Mouse (Mus musculus) kidney, postnatal 4 days (tissue): Measurements from ENCODE around the gene Slc43a3.
A peak's percentile ranks its signal among the peaks of the same experiment; 100 is the strongest.

Source experiments
- DNase-seq, 2 experiments: peaks; one replicate each; pipeline ENCODE4 v3.0.0; 2021; ENCODE audit warnings: mixed read lengths in 2 of 2

Slc43a3 gene

DNA sequence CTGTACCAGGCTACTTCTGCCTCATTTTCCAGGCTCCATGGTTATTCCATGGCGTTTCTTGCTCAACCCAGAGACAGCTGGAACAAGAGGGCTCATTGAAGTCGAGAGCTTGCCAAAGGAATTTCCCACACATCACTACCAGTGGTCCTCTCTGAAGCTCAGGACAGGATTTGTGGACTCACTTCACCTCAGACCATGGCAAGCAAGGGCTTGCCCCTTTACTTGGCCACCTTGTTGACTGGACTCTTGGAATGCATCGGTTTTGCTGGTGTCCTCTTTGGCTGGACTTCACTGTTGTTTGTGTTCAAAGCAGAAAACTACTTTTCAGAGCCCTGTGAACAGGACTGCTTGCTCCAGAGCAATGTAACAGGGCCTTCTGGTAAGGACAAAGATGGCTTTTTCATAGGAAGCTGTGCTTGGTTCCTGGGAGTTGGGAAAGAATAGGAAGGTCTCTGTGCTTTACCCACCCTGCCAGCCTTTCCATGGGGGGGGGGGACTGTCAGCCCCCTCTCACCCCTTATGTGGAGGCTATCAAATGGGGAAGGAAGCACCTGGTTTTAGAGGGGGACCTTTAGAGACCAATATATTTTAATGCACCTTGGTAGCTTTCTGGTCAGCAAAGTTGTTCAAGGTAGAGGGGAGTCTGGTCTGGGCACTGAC is 1.2 kb downstream of the Slc43a3 start:
- DNase-seq, result peak in 1 of 2 experiments; percentile 14

DNA sequence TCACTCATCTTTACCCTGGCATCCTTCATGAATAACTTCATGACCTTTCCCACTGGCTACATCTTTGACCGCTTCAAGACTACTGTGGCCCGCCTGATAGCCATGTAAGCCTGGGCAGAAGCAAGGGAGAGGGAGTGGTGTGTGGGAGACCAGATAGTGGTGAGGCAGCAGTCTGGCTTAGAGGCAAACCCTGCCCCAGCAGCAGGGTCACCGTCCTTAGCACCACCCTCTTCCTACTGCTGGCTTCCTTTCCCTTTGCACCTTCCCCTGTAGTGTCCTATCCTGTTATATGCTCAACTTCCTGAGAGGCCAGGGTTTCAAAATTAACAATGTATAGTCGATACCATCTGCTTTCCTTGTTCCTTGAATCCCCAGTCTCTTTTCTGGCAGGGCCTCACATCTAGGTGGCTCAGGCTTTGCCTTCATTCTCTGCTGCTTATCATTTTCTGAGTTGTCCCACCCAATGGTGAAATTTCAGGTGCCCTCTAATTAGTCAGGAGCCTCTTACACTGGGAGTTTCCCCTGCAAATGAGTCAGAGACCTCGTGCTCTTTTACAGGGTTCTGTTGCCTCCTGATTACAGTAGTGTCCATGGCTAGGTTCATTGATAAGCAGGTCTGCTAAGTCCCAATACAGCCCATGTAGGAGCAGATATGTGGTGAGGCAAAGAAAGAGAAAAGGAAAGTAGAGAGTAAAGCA is 2.0 kb downstream of the Slc43a3 start:
- DNase-seq, result peak; percentile 9 to 26

GRCm38 (mm10) chr2:84939306-84939705 is 2.9 kb downstream of the Slc43a3 start:
- no peak for DNase-seq

- no peak for DNase-seq
These were observed 3.3 kb downstream of the Slc43a3 start for GRCm38 (mm10) chr2:84939711-84940110.

DNA sequence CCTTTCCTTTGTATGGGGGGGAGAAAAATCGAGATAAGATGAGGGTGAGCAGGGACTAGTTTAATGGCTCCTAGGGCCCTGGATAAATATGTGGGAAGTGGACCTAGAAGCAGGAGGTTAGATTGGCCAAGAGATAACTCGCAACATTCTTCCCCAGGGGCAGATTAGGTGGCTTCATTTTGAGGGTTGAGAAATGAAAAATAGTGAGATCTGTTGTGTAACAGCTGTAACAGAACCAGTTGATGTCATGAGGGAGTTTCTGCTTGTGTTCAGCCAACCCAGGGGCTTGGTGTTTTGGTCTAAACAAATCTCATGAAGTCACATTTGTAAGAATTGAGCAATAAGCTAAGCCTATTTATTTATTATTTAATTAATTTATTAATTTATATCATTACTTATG is 5.0 kb downstream of the Slc43a3 start:
- DNase-seq, result no peak

- no peak for DNase-seq
These were observed 5.4 kb downstream of the Slc43a3 start for GRCm38 (mm10) chr2:84941795-84942194.

DNA sequence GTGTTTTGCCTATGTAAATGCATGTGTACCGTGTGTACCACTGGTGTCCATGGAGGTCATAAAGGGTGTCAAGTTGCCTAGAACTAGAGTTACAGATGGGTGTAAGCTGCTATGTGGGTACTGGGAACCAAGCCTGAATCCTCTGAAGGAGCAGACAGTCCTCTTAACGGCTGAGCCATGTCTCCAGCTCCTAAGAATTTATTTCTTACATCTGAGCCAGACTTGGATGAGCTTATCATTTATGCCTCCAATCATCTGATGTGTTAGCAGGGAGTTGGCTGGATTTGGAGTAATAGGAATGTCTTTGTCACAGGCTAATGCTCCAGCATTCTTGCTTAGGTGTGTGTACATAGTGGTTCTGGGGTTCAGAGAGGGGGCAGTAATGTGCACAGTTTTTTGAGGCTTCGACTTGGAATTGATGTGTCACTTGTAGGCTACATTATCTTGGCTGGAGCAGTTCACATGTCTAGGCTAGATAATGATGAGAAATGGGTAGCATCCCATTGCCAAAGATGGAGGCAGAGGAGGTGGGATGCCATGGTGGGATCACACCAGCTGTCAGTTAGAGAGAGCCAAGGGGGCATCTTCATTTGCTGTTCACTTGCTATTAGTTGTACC is 10.9 kb downstream of the Slc43a3 start:
- no peak for DNase-seq

DNA sequence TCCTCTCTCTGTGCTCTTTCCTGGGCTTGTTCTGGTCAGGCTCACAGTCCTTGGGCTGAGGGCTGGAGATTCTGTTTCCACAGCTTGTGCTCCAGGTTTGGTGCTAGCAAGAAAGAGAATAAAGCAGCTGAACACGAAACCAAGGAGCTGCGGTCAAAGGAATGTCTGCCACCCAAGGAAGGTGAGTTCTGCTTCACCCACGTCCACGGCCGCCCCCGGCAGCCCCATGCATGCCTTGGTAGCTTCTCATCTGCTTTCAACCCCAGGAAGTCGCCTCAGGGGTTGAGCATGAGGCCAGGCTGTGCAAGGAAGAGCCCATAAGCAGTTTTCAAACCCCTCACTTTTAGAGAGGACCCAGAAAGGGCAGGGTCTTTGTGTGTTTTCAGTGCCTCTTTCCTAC is 11.9 kb downstream of the Slc43a3 start:
- DNase-seq, result no peak

- no peak for DNase-seq
These were observed 12.3 kb downstream of the Slc43a3 start for GRCm38 (mm10) chr2:84948721-84949120.

- no peak for DNase-seq
These were observed 14.6 kb downstream of the Slc43a3 start for GRCm38 (mm10) chr2:84951027-84951426.

DNA sequence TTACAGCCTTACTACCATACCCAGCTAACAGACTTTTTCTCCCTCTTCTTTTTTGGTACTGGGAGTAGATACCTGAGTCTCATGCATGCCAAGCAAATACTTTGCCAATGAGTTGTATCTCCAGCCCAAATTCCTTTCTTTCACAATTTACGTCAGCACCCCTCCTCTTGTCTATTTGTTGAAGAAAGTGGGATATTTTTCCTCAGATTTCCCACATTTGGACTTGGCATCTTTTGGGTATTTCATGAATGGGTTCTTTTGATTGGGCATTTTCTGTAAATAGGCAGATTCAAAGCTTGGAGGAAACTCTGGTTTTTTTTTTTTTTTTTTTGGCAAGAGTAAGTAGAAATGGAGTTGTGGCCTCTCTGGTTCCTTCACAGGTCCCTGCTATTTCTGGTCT is 15.9 kb downstream of the Slc43a3 start:
- no peak for DNase-seq

GRCm38 (mm10) chr2:84952693-84953092 is 16.3 kb downstream of the Slc43a3 start:
- no peak for DNase-seq

GRCm38 (mm10) chr2:84955435-84955834 is 19.1 kb downstream of the Slc43a3 start:
- no peak for DNase-seq

- DNase-seq, result peak; percentile 63 to 67
These were observed 19.9 kb downstream of the Slc43a3 start for GRCm38 (mm10) chr2:84956274-84956673.

- no peak for DNase-seq
These were observed 22.3 kb downstream of the Slc43a3 start for GRCm38 (mm10) chr2:84958588-84959264.

GRCm38 (mm10) chr2:84961300-84961699 is 24.9 kb downstream of the Slc43a3 start:
- DNase-seq, result peak; percentile 30 to 54

- no peak for DNase-seq
These were observed 25.5 kb downstream of the Slc43a3 start for GRCm38 (mm10) chr2:84961901-84962300.

- no peak for DNase-seq
These were observed 26.6 kb downstream of the Slc43a3 start for GRCm38 (mm10) chr2:84962906-84963507.

GRCm38 (mm10) chr2:84964111-84964801 is 27.9 kb downstream of the Slc43a3 start:
- DNase-seq, result no peak

GRCm38 (mm10) chr2:84967318-84967991 is 31.1 kb downstream of the Slc43a3 start:
- no peak for DNase-seq

DNA sequence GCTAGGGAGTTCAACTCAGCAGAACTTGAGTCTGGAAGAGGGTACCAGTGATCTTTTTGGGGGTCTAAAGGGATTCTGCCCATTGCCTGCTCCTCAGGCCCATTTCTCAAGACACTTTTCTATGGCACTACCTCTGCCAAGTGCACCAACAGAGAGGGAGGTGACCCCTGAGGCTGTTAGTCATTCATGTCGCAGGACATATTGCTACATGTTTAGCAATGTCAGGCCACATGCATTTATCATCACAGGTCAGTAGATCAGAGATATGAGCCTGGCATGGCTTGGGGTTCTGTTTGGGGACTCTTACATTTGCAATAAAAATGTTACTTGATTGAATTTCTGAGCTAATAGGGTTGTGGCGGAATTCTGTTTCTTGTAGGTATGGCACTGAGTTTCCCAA is 39.2 kb downstream of the Slc43a3 start:
- DNase-seq, result no peak

- no peak for DNase-seq
These were observed 43.8 kb downstream of the Slc43a3 start, which contains the start of gene Prg2 for GRCm38 (mm10) chr2:84980188-84980587. Gene Prg2 (plus strand): TSS chr2:84980461.
